Mouse (Mus musculus): ENCODE measurements around the gene Met.

DNA sequence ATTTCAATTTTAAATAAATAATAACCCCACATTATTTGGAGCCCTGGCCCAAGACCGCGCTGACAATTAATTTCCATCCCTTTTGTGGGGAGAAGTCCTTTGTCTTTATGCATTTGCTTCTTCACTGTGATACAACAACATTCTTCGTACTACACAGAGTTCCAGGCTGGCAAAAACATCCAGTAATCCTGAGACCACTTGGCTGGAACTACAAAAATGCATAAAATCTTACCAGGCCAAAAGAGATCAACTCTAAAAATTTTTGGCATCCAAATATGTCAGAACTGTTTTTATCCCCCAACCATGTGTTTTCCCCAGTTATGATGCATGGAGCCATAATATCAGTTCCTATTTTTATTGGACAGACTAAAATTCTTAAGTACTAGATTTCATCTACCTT lies 116.7 kb downstream of the Met start:
- TF ChIP-seq CTCF (IDR thresholded peaks at IDR 0.05; ENCODE audit: low read depth, low read length) (no peak), POLR2A (IDR thresholded peaks at IDR 0.05; ENCODE audit: insufficient read depth, low read length) (no peak), EP300 (IDR thresholded peaks at IDR 0.05; ENCODE audit: insufficient read depth, low read depth, low read length) (no peak)

All from ES-Bruce4 (cell line).